Mouse (Mus musculus): ENCODE measurements around the gene Cyfip1. TPM values are rescaled to one million over a fixed set of nuclear protein-coding genes. Genes with fewer than 3 reads are reported as not detected.

Cyfip1 gene
- 33.6 and 37.4 TPM in 2 replicates for polyA plus RNA-seq (2012; rRNA removed)

DNA sequence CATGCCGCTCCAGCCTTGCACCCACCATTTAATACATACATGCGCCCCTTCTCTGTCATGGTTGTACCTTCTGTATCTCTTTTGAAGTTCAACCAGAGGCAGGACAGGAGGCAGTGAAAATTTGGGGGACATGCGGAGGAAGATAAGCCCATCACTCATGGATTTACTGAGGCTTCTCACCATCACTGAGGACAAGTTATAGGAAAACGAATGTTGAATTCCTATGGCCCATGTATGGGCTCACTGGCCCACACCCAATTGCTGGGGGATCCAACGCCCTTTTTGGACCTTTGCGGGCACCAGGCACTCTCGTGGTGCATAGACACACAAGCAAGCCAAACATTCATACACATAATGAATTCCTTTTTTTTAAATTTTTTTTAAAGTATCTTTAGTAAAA, at the start of gene Cyfip1:
TSS of gene Cyfip1 (plus strand) at position 301 of the 400 bp plus-strand sequence.

GRCm38 (mm10) chr7:55793952-55794603, 47.5 kb upstream of the Cyfip1 start, which contains the start of gene Tubgcp5:
Tubgcp5 (plus strand) TSS chr7:55794154.

GRCm38 (mm10) chr7:55962004-55962908, 120.7 kb downstream of the Cyfip1 start, which contains the start of gene Nipa2:
Nipa2 (minus strand) TSS chr7:55962476.

Other genes with a start within 250 kb of the Cyfip1 start
- 2.4 and 3.5 TPM in 2 replicates for gene Siglech, start 73.6 kb upstream of the Cyfip1 start, polyA plus RNA-seq (2012; rRNA removed)
- gene Tubgcp5, start 47.6 kb upstream of the Cyfip1 start, polyA plus RNA-seq (2012; rRNA removed), result 1.6 and 1.8 TPM in 2 replicates
- gene Nipa2, start 120.7 kb downstream of the Cyfip1 start, polyA plus RNA-seq (2012; rRNA removed), result 39.5 and 48.3 TPM in 2 replicates
- 3.3 and 3.6 TPM in 2 replicates for gene Nipa1, start 178.2 kb downstream of the Cyfip1 start, polyA plus RNA-seq (2012; rRNA removed)
- 13.2 and 17.3 TPM in 2 replicates for gene Herc2, start 208.5 kb downstream of the Cyfip1 start, polyA plus RNA-seq (2012; rRNA removed)